Mouse (Mus musculus) ES-Bruce4 (cell line): ENCODE results near the gene Dlgap1.

Source experiments
- EP300 ChIP-seq: IDR thresholded peaks from 2 replicates; pipeline ENCODE4 v1.6.1; 2011; ENCODE audit warnings: low read depth, low read length; ENCODE audit not compliant: insufficient read depth
- POLR2A ChIP-seq: IDR thresholded peaks from one replicate; pipeline ENCODE4 v1.8.1; 2011; ENCODE audit warnings: low read length; ENCODE audit not compliant: insufficient read depth

DNA sequence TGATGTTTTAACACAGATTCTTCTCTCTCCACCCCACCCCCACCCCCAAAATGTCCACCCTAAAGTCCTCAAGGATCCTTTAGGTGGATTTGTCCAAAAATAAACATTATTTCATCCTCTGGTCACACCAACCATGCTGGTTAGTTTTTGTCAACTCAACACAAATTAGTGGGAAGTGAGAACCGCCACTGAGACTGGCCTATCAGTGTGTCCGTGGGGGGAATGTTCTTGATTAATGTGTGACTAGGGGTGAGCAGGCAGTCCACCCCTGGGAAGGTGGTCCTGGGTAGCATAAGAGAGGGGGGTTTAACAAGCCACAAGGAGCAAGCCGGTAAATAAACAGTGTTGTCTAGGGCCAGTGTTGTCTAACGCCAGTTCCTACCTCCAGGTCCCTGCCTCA, 862.7 kb downstream of the Dlgap1 start:
- TF ChIP-seq POLR2A (no peak), EP300 (no peak)
